Mouse (Mus musculus) retina, postnatal 7 days (tissue): Measurements from ENCODE around the gene Mrpl14.

Experiments used
- DNase-seq: peaks from one replicate; pipeline ENCODE4 v3.0.0-alpha.2; 2012; ENCODE audit warnings: low read depth, low spot score

Mrpl14 gene

GRCm38 (mm10) chr17:45686093-45686619 lies at the start of gene Mrpl14:
Gene Mrpl14, plus strand, starts transcription at chr17:45686322.
- peak; percentile 94 for DNase-seq

GRCm38 (mm10) chr17:45638596-45639295 lies 47.4 kb upstream of the Mrpl14 start:
- no peak for DNase-seq

GRCm38 (mm10) chr17:45641981-45642380 lies 44.1 kb upstream of the Mrpl14 start:
- no peak for DNase-seq

- DNase-seq = peak; percentile 51
These were observed 43.4 kb upstream of the Mrpl14 start for GRCm38 (mm10) chr17:45642701-45643100.

- DNase-seq = no peak
These were observed 41.9 kb upstream of the Mrpl14 start for GRCm38 (mm10) chr17:45644185-45644584.

- no peak for DNase-seq
These were observed 32.9 kb upstream of the Mrpl14 start for GRCm38 (mm10) chr17:45653233-45653632.

- no peak for DNase-seq
These were observed 30.3 kb upstream of the Mrpl14 start for GRCm38 (mm10) chr17:45655820-45656219.

GRCm38 (mm10) chr17:45659225-45659624 lies 26.9 kb upstream of the Mrpl14 start, which contains the start of gene Capn11:
Gene Capn11, minus strand, starts transcription at chr17:45659325.
- no peak for DNase-seq

GRCm38 (mm10) chr17:45663106-45663919 lies 22.8 kb upstream of the Mrpl14 start:
- DNase-seq = peak; percentile 72

- no peak for DNase-seq
These were observed 21.5 kb upstream of the Mrpl14 start for GRCm38 (mm10) chr17:45664608-45665007.

- DNase-seq = no peak
These were observed 20.0 kb upstream of the Mrpl14 start for GRCm38 (mm10) chr17:45666091-45666490.

GRCm38 (mm10) chr17:45667481-45667880 lies 18.6 kb upstream of the Mrpl14 start:
- no peak for DNase-seq

- DNase-seq = no peak
These were observed 18.1 kb upstream of the Mrpl14 start for GRCm38 (mm10) chr17:45667986-45668385.

- no peak for DNase-seq
These were observed 14.3 kb upstream of the Mrpl14 start for GRCm38 (mm10) chr17:45671821-45672220.

- no peak for DNase-seq
These were observed 13.5 kb upstream of the Mrpl14 start for GRCm38 (mm10) chr17:45672598-45672997.

GRCm38 (mm10) chr17:45678106-45678505 lies 8.0 kb upstream of the Mrpl14 start:
- DNase-seq = no peak

GRCm38 (mm10) chr17:45680391-45680980 lies 5.6 kb upstream of the Mrpl14 start:
- DNase-seq = peak; percentile 54

- no peak for DNase-seq
These were observed 4.5 kb upstream of the Mrpl14 start for GRCm38 (mm10) chr17:45681588-45681987.

GRCm38 (mm10) chr17:45682843-45683242 lies 3.3 kb upstream of the Mrpl14 start:
- DNase-seq = no peak

GRCm38 (mm10) chr17:45684667-45685131 lies 1.4 kb upstream of the Mrpl14 start:
- no peak for DNase-seq

GRCm38 (mm10) chr17:45685171-45686092 lies 690 bp upstream of the Mrpl14 start:
- DNase-seq = no peak
